Mouse (Mus musculus) CD8-positive naive resting alpha-beta T cell, adult 2 months (primary cell): ENCODE results near the gene Nr1i3.
A peak's percentile ranks its signal among the peaks of the same experiment; 100 is the strongest.
"Not testable (repeated sequence)": the region's sequence is repeated elsewhere in the genome, so short reads cannot be mapped to it uniquely, and the experiment has no call there.

Source experiments
- DNase-seq, 2 experiments: peaks; one replicate each; pipeline ENCODE4 v3.0.0; 2022; ENCODE audit warnings: low read depth in 2 of 2, low spot score in 2 of 2

The Nr1i3 gene

DNA sequence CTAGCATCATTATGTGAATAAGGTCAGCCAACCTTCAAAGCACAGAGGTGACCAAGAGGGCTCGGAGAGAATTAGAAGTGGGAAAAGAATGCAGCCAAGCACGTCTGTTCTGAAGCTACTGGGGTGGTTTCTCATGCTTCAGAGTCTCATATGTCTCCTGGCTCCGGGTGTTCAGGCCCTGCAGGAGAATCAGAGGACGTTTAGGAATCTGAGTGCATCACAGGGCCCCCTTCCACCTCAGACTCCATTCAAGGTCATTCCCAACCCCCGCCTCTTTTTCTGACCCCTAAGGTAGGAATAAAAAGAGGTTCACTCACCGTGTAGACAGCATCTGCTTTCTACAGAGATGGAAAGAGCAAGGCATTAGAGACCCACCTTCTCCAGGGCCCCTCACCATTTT lies 16.0 kb downstream of the Nr1i3 start:
- no peak for DNase-seq

DNA sequence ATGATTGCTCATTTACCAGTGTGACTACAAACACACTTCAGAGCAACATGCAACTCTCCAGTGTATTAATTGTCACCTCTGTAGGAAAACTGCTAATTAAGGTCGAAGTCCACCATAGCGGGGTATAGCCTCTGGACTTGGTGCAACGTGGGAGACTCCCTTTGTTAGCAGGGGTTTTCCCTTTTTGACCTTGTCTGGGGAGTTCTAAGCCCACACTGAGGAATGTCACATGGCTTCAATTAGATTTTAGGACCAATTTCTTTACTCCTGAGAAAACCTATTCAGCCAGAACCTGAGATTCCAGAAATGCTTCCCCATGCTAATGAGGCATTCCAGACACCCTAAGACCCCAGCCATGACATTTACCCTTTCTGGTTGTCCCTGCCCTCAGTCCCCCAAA lies 16.4 kb downstream of the Nr1i3 start:
- DNase-seq: no peak

DNA sequence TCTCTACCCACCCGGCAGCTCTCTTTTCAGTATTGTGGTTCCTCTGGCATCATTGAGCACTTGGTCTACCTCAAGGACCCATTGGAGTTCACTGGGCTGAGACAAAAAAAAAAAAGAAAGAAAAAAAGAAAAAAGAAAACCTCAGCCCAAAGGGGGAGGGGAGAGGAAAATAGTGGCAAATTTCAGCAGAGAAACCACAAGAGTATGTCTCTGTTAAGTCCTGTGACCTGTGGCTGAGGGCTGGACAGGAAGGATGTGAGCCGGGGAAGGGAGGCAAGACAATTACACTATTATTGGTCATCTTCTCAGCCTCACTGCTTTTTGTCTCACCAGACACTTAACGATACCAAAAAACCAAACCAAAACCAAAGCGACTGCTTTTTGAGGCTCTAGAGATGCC lies 18.1 kb downstream of the Nr1i3 start:
- DNase-seq: no peak

DNA sequence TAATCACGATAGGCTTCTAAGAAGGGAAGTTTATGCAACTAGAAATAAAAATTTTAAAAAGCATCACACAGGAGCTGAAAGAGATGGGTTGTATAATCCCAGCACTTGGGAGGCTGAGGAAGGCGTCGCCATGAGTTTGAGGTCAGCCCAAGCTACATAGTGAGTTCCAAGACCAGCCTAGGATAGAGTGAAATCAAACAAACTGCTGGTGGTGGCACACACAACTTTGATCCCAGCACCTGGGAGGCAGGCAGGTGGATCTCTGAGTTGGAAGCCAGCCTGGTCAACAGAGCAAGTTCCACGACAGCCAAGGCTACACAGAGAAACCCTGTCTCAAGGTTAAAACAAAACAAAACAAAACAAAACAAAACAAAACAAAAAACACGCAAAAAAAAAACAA lies 18.6 kb downstream of the Nr1i3 start:
- no peak for DNase-seq

DNA sequence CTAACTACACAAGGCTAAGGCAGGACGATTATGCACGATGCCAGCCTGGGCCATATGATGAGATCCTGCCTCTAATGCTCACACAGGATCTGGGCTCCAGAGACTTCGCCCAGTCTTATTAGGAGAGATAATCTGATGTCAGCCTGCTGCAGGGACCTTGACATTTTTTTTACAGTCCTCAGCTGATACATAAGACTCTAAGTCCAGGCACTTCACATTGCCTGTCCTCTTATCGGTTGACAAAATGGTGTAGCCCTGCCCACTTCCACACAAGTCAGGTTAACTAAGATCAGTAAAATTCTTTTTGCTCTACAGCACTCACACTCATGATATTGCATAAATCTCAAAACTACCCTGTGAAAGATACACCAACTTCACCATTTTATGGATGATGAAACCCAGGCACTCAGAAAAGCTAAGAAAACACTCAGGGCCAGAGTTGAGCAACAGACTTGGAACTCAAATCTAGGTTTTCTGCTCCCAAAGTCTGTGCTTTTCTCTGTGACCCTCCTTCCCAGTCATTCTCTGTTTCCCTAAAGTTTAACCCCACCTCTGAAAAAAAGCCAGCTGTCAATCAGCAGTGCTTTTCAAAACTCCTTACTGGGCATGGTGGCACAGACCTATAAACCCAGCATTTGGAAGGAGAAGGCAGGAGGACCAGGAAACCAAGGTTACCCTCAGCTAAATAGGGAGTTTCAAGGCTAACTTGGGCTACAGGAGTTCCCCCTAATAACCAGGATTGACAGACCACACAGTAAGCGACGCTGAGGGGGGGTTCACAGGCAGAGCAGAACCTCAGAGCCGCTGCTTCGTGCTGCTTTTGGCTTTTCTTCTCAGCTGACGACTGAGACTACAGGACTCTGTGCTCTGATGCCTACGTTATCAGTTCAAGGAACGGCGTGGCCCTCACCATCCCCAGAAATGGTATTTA lies 19.3 kb downstream of the Nr1i3 start:
- no peak for DNase-seq

DNA sequence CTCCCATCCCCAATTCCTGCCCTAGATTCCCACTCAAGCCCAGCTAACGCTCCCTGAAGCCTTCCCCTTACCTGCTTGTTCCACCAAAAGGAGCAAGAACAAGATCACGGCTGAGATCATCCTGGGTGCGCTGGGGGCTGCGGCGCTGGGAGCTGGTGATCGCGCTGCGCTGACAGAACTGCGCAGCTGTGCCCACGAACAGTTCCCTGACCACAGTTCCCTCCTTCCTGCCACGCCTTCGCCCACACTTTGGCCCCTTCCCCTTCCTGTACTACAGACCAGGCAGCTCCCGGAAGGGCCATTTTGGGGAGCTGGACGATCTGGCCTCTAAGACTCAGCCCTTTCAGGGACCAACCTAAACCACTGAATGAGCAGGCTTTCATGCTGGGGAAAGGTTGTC lies 20.4 kb downstream of the Nr1i3 start, which contains the start of gene Fcer1g:
Gene Fcer1g (minus strand): TSS at position 240 of the 400 bp plus-strand sequence.
- DNase-seq: no peak

DNA sequence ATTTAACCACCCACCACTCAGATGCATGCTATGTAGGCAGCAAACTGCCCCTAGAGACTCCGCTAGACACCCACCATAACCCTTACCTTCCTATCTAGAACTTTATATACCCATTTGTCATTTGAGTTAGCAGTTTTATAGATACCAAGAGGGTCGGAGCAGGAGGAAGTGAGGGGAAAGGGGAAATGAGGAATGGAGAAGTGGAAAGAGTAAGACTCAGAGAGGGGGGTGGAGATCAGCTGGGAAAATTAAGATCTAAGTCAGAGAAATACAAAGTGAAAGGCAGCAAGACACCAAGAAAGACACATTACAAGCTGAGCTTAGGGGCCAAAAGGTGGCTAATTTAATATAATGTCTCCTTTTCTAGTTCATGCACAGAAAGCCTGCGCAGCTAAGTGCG lies 20.8 kb downstream of the Nr1i3 start:
- no peak for DNase-seq

DNA sequence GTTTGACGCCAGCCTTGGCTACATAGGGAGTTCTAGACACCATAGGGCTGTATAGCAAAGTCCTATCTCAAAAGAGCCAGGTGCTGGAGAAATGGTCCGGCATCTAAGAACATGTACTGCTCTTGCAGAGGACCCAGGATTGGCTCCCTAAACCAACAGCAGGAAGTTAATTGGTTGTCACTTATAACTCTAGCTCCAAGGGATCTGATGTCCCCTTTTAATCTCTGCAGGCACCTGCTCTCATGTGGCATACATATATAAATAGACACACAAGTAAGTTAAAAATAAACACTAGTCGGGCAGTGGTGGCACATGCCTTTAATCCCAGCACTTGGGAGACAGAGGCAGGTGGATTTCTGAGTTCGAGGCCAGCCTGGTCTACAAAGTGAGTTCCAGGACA lies 22.0 kb downstream of the Nr1i3 start:
- no peak for DNase-seq

DNA sequence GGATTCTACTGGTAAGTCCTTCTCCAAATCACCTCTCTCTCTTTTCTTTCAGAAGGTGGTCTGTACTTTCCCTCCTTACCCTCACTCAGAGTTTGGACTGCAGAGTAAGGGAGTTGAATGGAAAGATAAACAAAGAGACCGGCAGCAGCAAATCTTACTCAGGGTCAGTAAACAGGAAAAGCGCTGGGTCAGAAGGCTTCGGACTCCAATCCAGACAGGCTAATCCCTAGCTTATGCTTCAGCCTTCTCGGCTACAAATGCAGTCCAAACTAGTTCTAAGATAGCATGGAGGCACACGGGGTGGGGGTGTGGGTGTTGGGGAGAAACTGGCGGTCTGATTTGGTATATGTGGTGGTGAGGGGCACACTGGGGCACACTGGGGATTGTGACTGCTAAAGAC lies 23.7 kb downstream of the Nr1i3 start:
- no peak for DNase-seq

DNA sequence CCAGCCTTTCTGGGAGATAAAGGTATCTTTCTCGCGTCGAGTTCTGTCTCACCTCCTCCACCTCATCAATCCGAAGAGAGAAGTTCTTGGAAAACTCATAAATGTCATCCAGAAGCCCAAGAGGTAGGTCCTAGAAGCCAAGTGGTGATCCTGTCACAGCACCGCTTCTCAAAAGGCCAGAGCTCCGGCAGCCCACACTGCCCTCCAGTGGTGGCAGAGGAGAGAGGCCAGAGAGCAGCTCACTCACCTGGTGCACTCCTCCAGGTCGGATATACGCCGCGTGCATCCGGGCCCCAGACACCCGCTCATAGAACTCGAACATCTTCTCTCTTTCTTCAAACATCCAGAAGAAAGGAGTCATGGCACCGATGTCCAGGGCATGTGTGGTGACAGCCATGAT lies 24.7 kb downstream of the Nr1i3 start:
- DNase-seq: peak; percentile 32 to 37

DNA sequence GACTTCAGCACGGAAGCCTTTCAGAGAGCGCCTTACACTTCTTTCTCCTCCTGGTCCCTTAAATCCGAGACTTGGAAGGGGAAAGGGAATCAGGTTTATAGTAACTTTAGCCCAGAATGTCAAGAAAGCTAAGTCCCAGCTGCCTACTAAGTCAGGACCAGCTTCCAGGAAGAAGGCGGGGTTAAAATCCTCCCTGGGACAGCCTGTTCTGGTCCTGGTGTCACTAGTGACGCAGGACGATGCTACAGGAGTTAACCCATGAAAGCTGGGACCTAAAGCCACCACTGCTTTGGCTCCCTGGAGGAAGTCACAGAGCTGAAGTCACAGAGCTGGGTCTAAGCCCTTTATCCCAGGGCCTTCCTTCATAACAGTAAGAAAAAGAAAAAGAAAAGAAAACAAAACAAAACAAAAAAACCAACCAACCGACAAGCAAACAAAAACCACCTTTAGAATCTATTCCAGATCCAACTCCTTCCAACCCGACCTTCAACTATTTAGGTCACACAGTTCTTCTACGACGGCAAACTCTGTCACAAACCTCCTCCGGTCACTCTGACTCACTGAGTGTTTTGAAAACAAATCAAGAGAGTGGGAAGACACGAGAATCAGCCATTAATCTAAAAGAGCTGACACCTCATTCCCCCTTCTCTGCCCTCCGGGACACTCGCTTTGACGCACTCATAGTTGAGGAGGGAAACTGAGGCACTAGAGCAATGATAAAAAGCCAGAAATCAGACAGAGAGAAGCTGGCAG lies 26.4 kb downstream of the Nr1i3 start:
- DNase-seq: no peak

DNA sequence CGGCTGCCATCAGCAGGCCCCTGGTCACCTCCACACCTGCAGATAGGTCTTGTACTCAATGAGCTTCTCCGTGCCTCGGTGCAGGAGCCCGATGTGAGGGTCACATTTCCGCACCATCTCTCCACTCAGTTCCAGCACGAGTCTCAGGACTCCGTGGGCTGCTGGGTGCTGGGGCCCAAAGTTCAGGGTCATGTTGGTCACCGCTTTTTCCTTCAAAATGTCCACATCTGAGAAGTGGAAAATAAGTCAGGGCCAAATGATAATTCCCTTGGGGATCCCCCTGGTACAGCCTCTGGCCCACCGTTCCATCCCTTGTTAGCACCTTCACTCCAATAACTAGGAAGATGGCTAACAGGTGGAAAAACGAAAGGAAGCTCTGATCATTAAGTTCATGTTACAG lies 27.1 kb downstream of the Nr1i3 start:
- no peak for DNase-seq

DNA sequence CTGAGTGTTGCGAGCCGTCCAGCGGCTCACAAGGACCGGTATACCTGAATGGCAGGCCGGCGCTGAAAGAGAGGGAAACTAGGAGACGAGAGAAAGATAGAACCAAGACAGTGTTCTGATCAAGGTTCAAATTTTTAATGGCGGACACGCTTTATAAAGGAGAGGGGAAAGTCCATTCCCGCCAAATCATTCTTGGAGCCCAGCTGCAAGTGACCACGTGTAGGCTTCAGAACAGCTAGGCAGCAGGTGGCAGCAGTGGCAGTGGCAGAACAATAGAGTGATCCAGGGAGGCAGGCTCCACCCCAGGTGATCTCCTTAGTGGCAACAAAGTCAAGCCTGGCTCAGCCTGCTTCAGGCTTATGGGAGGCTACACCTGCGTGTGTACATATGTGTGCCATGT lies 28.2 kb downstream of the Nr1i3 start:
- DNase-seq: not testable (repeated sequence)

DNA sequence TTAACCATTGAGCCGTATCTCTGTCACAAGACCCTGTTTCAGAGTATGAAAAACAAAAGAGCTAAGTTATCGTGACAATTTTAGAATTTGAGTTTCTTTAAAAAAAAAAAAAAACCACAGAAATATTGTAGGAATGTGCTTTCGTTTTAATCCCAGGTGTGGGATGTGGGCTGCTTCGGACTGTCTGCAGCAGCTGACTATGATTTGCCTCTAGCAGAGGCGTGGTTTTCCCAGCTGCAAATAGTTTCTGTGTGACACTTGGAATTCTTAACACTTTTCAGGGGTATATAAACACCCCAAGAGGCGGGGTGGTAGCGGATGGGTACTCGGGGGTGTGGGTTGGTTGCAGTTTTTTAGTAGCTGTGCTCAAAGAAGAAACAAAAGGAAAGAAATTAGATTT lies 31.6 kb downstream of the Nr1i3 start:
- no peak for DNase-seq

DNA sequence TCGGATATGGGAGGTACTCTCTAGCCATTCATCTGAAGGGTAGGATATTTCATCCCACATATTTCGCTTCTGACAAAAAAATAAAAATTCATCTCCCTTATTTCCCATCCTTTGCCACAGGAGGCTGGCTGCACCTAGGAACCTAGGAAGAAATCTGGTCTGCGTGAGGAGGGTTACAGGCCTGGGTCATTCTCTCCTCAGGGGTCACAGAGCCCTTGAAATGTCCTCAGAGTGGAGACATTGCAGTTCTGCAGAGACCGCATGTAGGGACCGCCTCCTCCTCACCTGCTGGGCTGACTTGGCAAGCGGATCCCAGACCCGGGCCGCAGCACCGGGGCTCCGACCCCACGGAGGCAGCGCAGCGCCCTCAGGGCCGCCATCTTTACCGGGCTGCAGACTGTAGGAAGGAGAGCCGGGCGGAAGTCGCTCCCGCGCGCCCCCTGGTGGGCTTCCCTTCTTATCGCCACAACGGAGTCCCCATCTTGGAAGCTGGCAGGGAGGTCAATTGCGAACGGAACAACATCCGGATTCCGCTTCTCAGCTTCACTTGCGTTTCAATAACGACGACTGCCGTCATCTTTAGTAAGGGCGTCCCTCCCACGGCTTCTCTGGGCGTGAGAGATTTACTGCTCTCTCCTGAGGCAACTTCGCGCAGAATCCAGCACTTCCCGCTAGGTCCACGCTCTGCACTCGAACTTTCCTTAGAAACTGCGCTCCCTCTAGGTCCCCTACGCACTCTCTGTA lies 33.1 kb downstream of the Nr1i3 start:
- peak; percentile 95 to 97 for DNase-seq

DNA sequence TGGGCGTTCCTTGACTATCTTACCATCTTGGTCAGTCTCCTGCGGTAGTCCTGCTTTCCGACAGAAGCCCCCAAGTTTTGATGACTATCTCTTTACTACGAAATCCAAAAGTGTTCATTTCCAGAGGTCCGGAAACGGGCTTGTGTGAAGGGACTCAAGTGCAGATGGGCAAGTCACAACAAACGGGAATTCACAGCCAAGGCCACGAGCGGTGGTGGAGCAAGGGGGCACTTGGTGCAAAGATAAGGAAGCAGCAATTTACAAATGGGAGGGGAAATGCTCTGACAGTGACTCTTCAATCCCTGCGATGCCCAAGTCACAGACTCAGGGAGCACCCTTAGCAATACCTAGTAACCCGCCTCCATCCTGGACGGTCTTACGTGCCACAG lies 33.7 kb downstream of the Nr1i3 start:
- no peak for DNase-seq

DNA sequence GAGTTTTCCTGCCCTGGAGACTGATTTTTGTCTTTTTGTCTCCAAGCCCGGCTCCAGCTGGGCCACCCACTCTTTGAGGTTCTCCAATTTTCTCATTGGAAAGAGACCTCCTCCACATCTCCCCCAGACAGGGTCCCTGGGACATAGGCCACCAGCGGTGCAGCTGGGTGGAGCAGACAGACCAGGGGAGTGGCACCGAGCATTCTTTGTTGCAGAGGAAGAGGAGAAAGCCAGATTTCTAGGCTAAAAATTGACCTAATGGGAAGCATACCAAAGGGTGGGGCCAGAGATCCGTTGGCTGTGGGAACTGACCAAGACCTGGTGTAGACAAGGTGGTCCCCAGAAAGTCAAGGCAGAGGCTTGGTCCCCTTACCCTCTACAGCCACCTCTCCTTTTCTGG lies 34.1 kb downstream of the Nr1i3 start:
- DNase-seq: no peak

DNA sequence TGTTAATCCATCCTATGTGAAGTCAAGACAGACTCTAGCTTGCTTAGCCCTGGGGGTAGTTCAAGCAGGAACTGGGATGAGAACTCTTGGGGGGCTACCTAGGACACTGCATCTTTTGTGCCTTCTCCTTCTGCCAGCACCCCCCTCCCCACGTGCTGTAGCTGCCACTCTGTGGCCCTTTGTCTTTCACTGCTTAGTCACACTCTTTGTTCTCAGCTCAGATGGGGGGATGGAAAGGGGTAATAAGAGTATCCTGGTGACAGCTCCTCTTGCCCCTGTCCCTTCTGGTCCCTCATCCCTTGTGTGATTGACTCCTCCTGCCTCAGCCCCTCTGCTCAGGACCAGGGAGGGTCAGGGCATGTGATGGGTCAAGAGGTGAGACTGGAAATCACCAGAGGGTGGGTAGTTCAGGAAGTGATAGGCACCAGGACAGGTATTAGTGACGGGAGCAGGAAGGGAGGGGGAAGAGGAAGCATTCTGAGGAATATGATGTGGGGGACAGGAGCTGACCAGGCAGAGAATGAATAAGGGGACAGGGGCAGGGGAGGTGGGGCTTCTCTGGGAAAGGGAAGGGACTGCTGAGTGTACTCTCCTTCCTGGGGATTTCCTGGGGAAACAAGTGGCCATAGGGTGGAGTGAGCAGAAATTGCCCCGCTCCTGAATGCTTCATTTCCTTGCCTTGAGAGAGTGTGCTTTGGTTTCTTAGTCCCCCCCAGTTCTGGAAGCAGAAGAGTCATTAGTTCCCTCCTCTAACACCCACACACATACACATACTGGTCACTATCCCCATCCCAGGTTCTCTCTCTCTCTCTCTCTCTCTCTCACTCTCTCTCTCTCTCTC lies 34.8 kb downstream of the Nr1i3 start:
- DNase-seq: no peak

DNA sequence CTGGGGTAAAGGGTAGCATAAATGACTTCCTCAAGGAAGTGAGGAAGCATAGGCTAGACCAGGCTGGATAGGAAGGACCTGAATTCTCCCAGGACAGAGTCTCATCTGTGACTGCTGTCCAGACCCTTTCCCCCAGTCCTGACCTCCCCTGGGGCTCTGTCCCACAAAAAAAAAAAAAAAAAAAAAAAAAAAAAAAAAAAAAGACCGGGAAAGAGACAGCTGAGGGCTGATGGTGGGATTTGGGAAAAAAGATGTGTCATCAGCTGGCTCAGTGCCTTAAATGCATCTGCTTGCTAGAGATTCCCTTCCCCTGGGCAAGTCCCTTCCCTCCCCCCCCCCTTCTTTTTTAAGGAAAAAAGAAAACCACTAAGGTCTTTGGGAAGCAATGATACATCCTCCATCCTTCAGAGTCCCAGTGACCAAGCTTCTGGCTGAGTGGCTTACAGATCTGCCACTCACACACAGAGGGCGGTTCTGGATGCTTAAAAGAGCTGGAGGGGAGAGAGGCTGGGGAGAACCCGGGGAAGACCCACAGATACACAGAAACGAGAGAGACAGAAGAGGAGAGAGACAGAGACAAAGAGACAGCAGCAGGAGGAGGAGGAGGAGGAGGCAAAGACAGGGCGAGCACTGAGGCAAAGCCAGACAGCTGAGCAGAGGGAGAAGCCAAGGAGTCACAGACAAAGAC lies 36.3 kb downstream of the Nr1i3 start, which contains the start of gene Adamts4:
Gene Adamts4 (plus strand): TSS at position 509 of the 688 bp plus-strand sequence.
- DNase-seq: no peak
